Mouse (Mus musculus) cortical plate, adult 2 months (tissue): ENCODE measurements around the gene Mrps34. TPM values are rescaled to one million over a fixed set of nuclear protein-coding genes. Genes with fewer than 3 reads are reported as not detected.

Experiments
- H3K27ac ChIP-seq: fragments of 200-500 bp; 2 replicates; pipeline ENCODE4 v1.5.1; 2012; ENCODE audit warnings: low read length, control low read depth, inconsistent platforms; ENCODE audit not compliant: insufficient read depth
- H3K4me1 ChIP-seq: fragments of 200-500 bp; 2 replicates; pipeline ENCODE4 v1.6.1; 2011; ENCODE audit warnings: low read length; ENCODE audit not compliant: control insufficient read depth, insufficient read depth
- H3K4me3 ChIP-seq: fragments of 200-500 bp; 2 replicates; pipeline ENCODE4 v1.5.1; 2011; ENCODE audit warnings: mild to moderate bottlenecking, low read length, control low read depth; ENCODE audit not compliant: insufficient read depth
- CTCF ChIP-seq: fragments of 200-500 bp; IDR thresholded peaks from 2 replicates; pipeline ENCODE4 v1.5.1; 2011; ENCODE audit warnings: mild to moderate bottlenecking, control low read depth, low read length; ENCODE audit not compliant: insufficient read depth; ENCODE audit errors: extremely low read depth
- POLR2A ChIP-seq: fragments of 200-500 bp; IDR thresholded peaks from 2 replicates; pipeline ENCODE4 v1.6.1; 2011; ENCODE audit warnings: mild to moderate bottlenecking, low read length, control low read depth; ENCODE audit not compliant: insufficient read depth; ENCODE audit errors: extremely low read depth
- polyA plus RNA-seq: library from polyadenylated mRNA; depleted of rRNA; stranded (reverse); fragments of >200 nt; gene quantifications from 2 replicates; pipeline ENCODE4 v1.2.3, GENCODE M21; 2012

Gene Mrps34
- polyA plus RNA-seq, 1 experiment = 115 TPM

GRCm38 (mm10) chr17:24857831-24858470, 37.0 kb upstream of the Mrps34 start:
- Histone ChIP-seq H3K4me1 (no peaks in the 10 kb centered on the region), H3K27ac (no peak overlapping the region), H3K4me3 (no peak overlapping the region)
- TF ChIP-seq POLR2A (no peak), CTCF (no peak)

- H3K4me3 ChIP-seq = no peak overlapping the region
- no peak overlapping the region for H3K27ac ChIP-seq
Observed at GRCm38 (mm10) chr17:24858967-24859366, 35.9 kb upstream of the Mrps34 start.

GRCm38 (mm10) chr17:24860076-24860475, 34.8 kb upstream of the Mrps34 start:
- Histone ChIP-seq H3K4me3 (no peak overlapping the region), H3K27ac (no peak overlapping the region), H3K4me1 (no peaks in the 10 kb centered on the region)
- TF ChIP-seq POLR2A (no peak), CTCF (no peak)

More at GRCm38 (mm10) chr17:24858967-24859366, 35.9 kb upstream of the Mrps34 start:
- no peak for TF ChIP-seq POLR2A
- no peak for TF ChIP-seq CTCF
- H3K4me1 ChIP-seq = no peaks in the 10 kb centered on the region

- Histone ChIP-seq H3K4me3 (no peak overlapping the region), H3K4me1 (no peaks in the 10 kb centered on the region), H3K27ac (no peak overlapping the region)
- no peak for TF ChIP-seq POLR2A
- no peak for TF ChIP-seq CTCF
Observed at GRCm38 (mm10) chr17:24861785-24862184, 33.1 kb upstream of the Mrps34 start.

GRCm38 (mm10) chr17:24865776-24866175, 29.1 kb upstream of the Mrps34 start, which contains the start of gene Igfals:
Gene Igfals (plus strand): TSS chr17:24865997.
- Histone ChIP-seq H3K4me1 (peaks cover 4% of the 10 kb centered on the region; the same call in 1 of the 2 replicates), H3K4me3 (no peak within 1 kb of the TSS), H3K27ac (no peak within 1 kb of the TSS)
- TF ChIP-seq CTCF = no peak
- TF ChIP-seq POLR2A = no peak

- no peak for TF ChIP-seq CTCF
- TF ChIP-seq POLR2A = no peak
- Histone ChIP-seq H3K27ac (no peak overlapping the region), H3K4me1 (peaks cover 4% of the 10 kb centered on the region; the same call in 1 of the 2 replicates), H3K4me3 (no peak overlapping the region)
Observed at GRCm38 (mm10) chr17:24867914-24868313, 27.0 kb upstream of the Mrps34 start.

- Histone ChIP-seq H3K27ac (no peak overlapping the region), H3K4me3 (no peak overlapping the region), H3K4me1 (no peaks in the 10 kb centered on the region)
- TF ChIP-seq POLR2A (no peak), CTCF (no peak)
Observed at GRCm38 (mm10) chr17:24873695-24874404, 21.1 kb upstream of the Mrps34 start.

GRCm38 (mm10) chr17:24874405-24874745, 20.5 kb upstream of the Mrps34 start:
- Histone ChIP-seq H3K27ac (no peak overlapping the region), H3K4me1 (no peaks in the 10 kb centered on the region), H3K4me3 (no peak overlapping the region)
- TF ChIP-seq POLR2A = no peak
- TF ChIP-seq CTCF = no peak

GRCm38 (mm10) chr17:24874989-24875388, 19.9 kb upstream of the Mrps34 start:
- H3K27ac ChIP-seq = no peak overlapping the region
- no peaks in the 10 kb centered on the region for H3K4me1 ChIP-seq
- no peak overlapping the region for H3K4me3 ChIP-seq
- TF ChIP-seq CTCF (no peak), POLR2A (no peak)
